Mouse (Mus musculus) lung, postnatal 14 days (tissue): ENCODE measurements around the gene Neurl2.
"Not testable (repeated sequence)": the region's sequence is repeated elsewhere in the genome, so short reads cannot be mapped to it uniquely, and the experiment has no call there.

Experiments used
- DNase-seq: peaks from one replicate; pipeline ENCODE4 v3.0.0; 2021

Neurl2 gene

DNA sequence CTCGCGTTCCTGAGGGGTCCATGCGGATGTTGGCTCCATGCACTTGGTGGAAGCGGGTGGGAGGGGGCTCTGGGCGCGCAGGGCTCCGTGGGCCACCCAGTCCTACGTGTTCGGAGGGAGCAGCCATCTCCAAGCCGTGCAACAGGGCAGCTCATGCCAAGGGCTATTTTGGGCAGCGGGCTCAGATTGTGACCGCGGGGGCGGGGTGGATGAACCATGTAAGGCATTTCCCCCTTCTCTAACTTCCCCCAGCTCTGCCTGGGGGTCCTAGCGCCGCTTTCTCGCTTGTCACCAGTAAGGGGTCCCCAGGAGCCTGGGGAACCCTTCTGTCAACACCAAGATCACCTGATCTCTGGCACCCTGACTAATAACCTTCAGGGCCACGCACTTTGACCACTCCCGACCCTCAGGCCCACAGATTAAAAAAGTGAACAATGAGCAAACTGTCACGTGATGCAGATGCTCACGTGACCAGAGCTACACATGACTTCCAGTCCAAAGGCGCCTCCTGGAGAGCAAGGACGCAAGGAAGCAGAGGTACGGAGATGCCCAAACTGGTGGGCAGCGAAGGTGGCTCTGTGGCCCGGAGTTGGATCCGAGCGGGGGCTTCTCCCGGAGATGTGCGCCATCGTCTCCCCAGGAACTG, at the start of gene Neurl2:
Gene Neurl2 (minus strand): TSS at position 143 of the 646 bp plus-strand sequence.
- peak; percentile 92 for DNase-seq

DNA sequence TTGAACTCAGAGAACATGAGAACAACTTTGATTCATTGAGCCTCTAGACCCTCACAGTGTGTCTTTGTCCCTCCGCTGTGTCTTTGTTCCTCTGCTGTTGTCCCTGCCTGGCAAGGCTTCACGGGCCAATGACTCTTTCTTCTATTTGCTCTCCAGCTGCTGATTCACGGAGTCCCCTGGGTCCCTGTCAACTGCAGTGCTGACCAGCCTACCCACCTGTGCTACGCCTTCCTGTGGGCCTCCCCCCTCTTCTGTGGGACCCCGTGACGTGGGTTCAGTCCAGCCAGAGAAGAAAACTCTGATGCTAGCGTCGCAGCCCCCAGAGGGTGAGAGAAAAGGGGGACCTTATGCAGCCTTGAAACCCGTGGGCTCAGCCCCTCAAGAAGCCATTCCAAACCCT, 49.4 kb upstream of the Neurl2 start:
- no peak for DNase-seq

DNA sequence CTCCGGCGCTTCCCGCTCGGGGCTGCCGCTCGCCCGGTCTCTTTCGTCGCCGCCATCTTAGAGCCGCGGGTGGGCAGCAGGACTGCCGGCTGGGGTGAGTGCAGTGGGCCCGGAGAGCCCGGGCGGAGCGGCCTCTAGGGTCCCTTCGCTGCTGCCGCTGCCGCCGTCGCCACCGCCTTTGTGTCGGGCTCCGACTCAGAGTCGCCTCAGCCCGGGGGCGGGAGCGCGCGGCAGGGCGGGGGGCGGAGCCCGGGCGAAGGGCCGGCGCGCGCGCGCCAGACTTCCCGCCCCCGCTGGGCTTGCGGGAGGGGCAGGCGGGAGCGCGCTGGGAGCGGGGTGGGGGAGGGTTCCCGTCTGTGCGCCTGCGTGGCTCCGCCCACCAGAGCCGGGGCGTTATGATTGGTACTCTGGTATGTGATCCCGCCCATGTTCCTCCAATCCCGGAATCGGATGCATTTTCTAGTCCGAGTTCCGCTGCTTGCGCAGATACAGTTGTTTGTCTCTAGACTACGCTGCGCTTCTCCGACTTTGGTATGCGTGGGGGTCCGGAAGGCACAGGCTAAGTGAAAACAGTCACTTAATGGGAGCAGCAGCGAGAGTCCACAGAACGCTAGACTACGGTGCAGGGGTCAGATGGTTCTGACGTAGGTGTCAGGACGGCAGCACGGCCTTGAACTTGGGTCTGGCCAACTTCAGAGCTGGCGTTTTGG, 46.5 kb upstream of the Neurl2 start:
- peak; percentile 94 for DNase-seq

DNA sequence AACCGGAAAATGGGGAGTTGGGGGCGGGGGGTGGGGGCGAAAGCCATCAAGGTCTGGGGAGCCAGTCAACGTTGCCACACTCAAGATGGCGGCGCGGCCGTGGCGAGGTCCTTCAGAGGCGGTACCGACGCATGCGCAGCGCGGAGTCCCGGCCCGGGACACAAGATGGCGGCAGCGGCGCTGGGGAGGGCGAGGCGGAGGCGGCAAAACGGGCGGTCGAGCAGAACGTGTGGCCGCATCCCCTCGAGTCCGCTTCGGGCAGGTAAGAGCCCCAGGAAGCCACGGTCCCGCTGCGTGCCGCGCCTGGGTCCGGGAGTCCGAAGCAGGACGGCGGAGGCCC, 45.9 kb upstream of the Neurl2 start, which contains the start of gene Pcif1:
Gene Pcif1 (plus strand): TSS at position 77 of the 340 bp plus-strand sequence.
- peak; percentile 94 for DNase-seq

DNA sequence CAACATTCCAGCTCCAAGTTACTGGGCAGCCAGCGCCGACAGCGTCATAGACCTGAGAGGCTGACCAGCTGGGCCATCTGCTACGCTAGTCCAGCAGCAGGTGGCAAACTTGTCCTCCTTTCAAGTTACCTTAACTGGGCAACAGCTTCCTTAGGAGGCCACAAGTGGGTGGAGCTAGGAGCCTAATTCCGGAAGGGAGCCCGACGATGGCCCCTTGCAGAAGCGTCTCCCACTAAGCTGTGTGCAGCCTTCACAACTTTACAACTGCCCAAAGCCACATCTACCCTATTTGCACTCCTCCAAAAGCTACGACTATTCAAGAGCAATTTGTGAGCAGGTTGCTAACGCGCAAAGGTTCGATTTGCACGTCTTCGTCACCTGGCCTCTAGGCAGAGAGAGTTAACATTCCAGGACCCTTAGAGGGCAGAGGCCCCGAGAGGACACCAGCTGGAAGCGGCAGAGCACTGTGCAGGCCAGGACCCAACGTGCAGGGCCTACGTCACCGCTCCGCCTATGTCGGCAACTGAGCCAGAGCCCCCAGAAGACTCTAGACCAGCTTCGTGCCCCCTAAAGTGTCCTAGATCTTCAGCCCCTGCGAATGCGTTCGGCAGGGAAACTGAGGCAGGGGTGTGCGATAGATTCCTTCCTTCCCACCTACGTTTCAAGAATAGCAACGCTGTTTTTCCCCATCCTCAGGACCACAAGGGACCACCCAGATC, 45.4 kb upstream of the Neurl2 start:
- DNase-seq = peak; percentile 66

DNA sequence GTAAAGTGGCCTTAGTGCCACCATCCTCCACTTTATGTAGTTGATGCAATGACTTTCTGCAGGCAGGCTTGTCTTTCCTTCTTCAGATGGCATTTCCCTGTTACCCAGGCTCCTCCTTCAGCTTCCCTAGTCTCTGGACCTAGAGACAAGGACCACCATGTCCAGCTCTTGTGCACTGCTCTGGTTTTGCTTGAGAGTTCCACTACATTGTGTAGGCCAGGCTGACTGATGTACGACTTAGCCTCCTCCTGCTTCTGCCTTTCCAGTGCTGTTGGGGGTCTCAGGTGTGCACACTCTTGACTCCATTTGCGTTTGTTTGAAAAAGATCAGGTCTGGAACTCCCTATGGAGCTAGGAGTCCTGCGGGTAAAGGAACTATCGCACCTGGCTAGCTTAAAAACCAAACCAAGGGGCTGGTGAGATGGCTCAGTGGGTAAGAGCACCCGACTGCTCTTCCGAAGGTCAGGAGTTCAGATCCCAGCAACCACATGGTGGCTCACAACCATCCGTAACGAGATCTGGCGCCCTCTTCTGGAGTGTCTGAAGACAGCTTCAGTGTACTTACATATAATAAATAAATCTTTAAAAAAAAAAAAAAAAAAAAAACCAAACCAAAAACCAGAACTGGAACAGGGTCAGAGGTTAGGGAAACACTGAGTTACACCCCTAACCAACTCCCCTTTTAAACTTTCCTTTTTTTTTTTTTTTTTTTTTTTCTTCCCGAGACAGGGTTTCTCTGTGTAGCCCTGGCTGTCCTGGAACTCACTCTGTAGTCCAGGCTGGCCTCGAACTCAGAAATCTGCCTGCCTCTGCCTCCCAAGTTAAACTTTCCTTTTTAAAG, 44.3 kb upstream of the Neurl2 start:
- DNase-seq = not testable (repeated sequence)

DNA sequence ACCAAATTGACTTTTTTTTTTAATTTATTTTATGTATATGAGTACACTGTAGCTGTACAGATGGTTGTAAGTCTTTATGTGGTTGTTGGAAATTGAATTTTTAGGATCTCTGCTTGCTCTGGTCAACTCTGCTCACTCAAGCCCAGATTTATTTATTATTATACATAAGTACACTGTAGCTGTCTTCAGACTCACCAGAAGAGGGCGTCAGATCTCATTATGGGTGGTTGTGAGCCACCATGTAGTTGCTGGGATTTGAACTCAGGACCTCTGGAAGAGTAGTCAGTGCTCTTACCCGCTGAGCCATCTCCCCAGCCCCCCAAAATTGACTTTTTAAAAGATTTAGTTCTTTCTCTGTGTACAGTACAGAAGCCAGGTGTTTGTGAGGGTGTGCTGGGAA, 42.4 kb upstream of the Neurl2 start:
- not testable (repeated sequence) for DNase-seq

DNA sequence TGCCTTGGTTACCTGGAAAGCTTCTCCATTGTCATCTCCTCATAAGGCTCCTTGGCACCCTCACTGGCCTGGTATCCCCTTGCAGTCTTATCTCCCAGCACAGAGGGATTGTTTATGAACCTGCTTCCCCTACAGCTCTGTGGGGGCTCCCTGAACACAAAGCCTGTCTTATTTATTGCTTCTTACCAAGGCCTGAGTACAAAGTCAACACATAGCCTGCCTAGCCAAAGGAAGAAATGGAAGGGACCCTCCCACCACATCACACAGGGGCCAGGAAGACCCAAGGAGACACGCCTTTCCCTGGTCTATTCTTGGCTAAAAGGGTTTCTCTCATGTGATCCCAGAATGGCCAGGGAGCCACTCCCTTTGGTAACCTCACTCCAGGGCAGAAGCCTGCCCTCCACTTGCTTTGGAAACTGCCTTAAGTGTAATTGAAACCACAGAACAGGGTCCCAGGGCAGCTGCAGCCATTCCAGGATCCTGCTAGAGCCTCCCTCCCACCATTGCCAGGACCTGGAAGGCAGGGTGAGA, 41.0 kb upstream of the Neurl2 start:
- DNase-seq = peak; percentile 58

DNA sequence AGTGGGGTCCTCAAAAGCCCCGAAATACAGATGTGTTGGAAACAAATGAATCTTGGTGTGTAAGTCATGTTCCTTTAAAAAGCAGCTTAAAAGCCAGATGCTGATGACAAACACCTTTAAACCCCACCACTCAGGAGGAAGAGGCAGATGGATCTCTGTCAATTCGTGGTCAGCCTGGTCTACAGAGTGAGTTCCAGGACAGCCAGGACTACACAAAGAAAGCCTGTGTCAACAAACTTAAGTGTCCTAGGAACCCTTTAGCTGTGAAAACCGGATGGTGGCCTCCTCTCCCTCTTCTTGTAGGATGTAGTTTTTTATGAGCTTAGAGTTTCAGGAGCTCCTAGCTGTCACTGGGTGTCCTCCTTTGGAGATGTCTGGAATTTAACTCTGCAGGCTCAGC, 40.4 kb upstream of the Neurl2 start:
- no peak for DNase-seq

DNA sequence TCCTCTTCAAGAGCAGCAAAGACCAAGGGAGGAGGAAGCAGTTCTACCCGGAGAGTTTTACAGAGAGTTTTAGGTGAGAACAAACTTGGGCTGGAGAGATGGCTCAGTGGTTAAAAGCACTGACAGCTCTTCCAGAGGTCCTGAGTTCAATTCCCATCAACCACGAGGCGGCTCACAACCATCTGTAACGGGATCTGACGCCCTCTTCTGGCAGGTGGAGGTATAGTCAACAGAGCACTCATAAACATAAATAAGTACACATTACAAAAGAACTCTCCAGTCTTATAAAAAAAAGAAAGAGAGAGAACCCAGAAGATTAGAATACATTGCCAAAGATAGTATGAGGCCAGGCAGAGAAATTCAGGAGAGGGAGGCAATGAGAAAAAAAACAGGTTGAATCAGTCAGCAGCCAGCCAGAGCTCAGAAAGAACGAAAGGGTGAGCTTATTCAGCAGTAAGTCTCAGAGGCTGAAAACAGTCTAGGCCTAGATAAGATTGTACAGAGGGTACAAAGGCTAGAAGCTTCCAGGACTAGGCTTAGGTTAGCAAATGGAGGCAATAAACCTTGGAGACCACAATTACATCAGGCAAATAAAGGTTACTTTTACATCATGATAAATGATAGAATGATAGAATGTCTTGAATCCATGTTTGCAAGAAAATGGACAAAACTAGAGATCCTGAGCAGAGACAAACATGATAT, 38.5 kb upstream of the Neurl2 start:
- DNase-seq = no peak

DNA sequence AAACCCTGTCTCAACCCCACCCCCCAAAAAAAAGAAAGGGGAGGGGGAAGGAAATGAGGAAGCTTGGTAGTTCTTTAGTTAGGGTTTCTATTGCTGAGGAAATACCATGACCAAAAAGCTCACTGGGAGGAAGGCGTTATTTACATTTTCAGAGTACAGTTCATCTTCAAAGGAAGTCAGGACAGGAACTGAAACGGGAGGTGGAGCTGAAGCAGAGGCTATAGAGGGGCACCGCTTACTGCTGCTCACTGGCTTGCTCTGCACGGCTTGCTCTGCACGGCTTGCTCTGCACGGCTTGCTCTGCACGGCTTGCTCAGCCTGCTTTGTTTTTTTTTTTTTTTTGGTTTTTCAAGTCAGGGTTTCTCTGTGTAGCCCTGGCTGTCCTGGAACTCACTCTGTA, 35.2 kb upstream of the Neurl2 start:
- DNase-seq = no peak

DNA sequence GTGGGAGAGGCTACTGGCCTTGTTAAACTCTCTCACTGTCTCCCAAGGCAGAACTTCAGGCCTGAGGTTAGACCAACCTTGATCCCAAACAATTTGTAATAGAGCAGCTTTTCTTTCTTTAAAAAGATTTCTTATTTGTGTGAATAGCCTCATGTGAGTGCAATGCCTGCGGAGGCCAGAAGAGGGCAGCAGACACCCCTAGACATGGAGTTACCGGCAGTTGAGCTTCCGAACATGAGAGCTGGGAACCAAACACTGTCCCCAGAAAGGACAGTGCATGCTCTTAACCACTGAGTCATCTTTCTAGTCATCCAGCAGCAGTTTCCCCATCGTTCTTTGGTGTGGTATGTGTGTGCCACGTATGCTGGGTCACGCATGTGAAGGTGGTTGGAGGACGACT, 34.3 kb upstream of the Neurl2 start:
- peak; percentile 59 for DNase-seq

DNA sequence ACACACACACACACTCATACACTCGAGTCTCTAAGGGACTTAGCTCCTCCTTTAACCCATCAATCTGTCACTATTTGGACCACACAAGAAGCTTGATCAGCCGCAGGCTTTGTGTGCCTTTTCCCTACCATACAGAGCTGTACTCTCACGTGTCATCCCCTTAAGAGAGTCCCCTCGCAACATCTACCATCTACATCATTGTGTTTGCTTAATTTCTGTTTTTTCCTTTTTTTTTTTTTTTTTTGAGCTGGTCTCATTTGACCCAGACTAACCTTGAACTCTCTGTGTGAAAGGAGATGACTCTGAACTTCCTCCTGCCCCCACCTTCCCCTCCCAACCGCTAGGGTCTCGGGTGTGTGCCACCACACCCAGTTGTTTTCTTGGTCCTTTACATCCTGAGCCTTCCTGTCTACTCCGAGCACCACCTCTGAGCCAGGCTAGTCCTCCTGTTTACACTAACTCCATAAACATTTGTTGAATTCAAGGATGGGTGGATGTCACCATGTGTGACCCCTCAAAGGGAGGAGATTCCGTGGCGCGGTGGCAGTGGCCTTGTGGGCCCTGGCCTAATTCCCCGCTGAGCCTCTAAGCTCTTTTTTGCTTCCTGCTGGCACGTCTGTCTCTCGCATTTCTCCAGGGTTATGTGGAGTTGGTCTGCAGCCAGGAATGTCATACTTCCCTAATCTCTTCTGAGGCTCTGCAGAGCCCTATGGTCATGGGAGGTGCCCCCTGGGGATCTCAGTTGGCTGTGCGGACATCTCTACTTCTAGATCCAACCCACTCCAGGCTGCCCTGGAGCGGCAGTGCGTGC, 33.7 kb upstream of the Neurl2 start:
- DNase-seq = peak; percentile 83

DNA sequence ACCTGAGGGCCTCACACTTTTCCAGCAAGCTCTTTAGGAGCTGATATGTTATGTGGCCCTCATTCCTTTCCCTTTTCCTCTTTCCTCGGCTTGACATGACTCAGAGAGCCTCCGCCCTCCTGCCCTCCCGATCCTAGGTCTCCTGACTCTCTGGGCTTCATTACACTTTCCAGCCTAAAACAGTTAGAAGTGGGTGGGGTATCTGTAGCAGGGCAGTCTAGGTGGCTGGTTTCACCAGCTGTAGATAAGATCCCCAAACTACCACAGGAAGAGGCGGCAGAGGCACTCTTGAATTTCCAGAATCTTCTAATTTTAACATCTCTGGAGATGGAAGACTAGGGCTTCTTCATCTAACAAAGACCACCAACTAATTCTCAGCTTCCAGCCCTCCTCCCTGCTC, 31.3 kb upstream of the Neurl2 start:
- no peak for DNase-seq

DNA sequence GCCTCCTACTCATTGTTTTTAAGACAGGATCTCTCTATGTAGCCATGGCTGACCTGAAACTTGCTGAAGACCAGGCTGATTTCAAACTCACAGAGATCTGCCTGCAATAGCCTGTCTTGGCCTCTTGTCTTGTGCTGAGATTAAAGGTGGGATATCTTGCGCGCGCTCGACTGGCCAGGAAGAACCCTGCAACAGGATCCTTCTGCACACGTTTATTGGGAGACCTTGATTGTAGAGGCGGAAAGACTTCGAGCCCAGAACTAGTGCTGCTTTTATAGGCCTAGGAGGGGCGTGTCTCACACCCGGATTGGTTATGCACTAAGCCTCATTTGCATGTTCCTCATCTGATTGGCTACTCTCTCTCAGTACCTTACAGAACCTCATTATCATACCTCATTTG, 30.2 kb upstream of the Neurl2 start:
- not testable (repeated sequence) for DNase-seq

DNA sequence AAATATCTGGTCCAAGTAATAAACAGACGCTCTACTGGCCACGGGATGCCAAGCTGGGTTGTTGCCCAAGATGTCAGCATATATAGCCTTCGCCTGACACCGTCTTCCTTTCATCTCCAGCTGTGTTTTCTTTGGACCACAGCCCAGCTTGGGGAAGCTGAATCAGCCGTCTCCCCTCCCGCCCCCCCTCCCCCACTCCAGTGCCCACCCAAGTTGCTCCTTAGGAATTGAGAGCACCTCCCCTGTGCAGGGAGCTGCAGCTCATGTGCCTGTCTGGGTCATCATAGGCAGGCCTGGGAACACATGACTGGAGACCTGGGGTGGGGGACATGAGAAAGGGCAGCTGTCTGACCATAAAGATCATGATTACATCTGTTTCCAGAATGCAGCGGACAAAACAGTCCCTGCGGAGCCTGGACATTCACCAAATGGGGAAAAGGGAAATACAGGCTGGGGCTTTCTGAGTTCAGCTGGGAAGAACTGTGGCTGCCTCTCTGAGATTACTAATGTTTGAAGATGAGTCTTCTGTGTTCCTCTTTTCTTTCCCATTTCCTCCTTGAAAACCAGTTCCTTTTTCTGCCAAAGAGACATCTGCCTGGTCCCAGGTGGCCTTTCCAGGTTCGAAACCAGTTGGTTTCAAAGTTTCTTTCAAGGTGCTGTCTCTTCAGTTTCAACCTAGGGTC, 29.1 kb upstream of the Neurl2 start:
- DNase-seq = peak; percentile 85

DNA sequence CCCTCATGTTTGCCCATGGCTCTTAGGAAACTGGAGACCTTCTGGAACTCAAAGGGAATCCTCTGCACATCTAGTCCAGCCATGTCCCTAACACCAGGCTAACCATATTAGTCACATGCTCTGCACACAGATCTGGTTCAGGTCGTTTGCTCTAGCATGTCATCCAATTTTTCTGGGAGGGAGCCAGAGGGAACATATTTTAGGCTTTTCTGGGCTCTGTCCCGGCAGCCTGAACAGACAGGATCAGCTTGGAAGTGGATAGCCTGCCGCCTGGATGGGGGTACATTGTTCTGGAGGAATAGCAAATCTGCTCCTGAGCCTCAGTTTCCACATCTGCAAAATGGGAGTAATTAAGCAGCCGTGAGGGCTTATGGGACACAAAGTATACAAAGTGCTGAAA, 27.8 kb upstream of the Neurl2 start:
- DNase-seq = no peak

DNA sequence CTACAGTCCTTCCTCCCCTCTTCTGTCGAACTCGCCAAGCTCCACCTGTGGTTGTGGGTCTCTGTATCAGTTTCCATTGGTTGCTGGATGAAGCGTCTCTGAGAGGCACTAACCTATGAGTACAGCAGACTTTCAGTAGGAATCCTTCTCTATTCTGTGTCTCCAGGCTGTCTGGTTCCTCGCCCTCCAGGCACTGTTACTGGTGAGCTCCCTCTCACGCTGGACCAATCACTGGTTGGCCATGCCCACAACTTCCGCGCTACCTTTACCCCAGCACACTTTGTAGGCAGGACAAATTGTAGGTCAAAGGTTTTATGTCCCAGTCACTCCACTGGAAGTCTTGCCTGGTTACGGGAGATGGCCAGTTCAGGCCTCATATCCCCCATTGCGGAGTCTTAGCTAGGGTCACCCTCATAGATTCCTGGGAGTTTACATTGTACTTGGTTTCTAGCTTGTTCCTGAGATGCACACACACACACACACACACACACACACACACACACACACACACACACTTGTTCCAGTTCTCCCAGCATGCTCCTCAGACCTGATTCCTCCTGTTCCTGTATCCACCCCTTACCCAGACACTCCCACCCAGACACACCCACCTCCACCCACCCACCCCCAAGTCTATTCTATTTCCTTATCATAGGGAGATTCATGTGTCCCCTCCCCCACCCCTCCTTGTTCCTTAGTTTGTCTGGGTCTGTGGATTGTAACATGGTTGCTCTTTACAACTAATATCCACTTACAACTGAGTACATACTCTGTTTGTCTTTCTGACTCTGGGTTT, 26.6 kb upstream of the Neurl2 start:
- no peak for DNase-seq

DNA sequence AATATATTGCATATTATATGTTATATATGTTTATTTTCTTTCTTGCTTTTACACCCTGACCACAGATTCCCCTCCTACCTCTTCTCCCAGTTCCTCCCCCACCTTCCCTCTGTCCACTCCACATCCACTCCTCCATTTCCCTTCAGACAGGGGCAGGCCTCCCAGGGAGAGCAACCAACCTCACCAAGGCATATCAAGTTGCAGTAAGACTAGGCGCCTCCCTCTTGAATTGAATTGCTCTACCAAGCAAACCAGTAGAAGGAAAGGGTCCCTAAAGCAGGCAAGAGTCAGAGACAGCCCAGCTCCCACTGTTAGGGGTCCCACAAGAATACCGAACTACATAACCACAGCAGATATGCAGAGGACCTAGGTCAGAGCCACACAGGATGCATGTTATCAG, 25.9 kb upstream of the Neurl2 start:
- no peak for DNase-seq
